Mouse (Mus musculus): Measurements from ENCODE around the gene Gm5244.

The Gm5244 gene

GRCm38 (mm10) chr19:12846382-12846781 lies at the start of gene Gm5244:
Gene Gm5244 (plus strand): TSS chr19:12846682.
- DNase-seq: no peak

- peak; percentile 21 for DNase-seq
Observed at GRCm38 (mm10) chr19:12797071-12797470, 49.4 kb upstream of the Gm5244 start.

DNA sequence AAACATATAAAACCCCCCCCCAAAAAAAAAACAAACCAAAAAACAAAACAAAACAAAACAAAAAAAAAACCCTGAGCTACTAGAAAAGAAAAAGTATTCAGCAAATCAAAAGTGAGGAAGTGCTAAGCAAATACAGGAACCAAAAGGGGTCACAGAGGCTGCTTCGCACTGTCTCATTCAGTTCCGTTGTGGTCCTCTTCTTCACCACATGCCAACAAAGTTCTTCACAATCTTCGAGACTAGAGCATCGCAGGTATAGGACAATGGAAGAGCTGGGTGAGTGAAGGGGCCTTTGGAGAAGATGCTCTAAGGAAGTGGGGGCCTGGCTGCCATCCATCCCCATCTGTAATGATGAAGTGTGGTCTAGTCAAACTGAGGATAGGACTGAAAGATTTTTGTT lies 48.1 kb upstream of the Gm5244 start:
- no peak for DNase-seq

DNA sequence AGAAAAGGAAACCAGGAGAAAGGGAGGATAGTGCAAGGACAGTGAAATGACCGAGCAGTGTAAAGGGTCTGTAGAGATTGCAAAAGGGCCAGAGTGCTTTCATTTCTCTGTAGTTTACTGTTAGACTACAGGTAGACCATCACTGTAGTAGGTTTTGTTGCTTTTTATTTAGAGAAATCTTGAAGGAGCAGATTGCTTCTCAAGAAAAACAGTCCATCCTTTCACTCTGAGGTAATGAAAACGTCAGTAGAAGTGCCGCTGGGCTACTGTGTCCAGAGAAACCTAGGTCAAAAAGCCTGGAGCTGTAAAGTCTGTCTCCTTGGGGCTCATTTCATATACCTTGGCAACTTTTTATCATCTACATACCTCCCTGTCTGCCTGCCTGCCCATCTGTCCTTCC lies 47.4 kb upstream of the Gm5244 start:
- DNase-seq: no peak

- no peak for DNase-seq
Observed at GRCm38 (mm10) chr19:12800621-12801020, 45.9 kb upstream of the Gm5244 start.

DNA sequence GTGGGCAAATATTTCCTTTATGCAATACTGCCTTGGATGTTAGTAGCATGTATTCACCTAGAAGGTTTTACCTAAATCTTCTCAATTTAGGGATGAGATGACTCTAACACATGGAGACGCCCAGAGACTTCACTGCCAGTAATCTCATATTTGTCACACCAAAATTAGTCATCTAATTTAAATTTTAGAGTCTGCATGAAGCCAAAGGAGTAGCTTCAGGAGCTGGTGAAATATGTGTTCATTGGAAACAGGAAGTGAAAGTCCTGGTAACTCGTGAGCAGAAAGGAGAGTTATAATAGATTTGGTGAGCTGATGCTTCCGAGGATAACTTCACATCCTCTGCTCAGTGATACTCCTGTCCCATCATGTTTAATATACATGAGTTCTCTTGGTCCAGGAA lies 45.4 kb upstream of the Gm5244 start:
- no peak for DNase-seq

DNA sequence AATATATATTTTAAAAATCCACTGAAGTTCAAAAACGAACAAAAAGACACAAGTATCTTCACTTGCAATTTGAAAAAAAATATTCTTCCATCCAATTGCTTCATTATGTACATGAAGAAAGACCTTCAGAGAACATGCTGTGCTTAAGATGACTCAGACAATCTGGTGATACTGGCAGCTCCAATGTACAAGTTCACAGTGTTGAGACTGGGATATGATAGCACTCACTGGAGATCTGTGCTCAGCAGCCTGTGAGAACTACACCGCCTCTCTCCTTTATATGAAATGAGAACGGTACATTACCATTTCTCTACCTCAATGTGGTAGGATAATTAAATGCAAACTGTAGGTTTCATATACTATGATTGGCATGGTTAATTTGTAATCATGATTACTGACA lies 43.7 kb upstream of the Gm5244 start:
- DNase-seq: peak; percentile 77

- DNase-seq: no peak
Observed at GRCm38 (mm10) chr19:12804237-12804636, 42.2 kb upstream of the Gm5244 start.

- no peak for DNase-seq
Observed at GRCm38 (mm10) chr19:12805730-12806129, 40.8 kb upstream of the Gm5244 start.

GRCm38 (mm10) chr19:12806214-12806613 lies 40.3 kb upstream of the Gm5244 start:
- no peak for DNase-seq

- DNase-seq: no peak
Observed at GRCm38 (mm10) chr19:12812644-12813364, 33.7 kb upstream of the Gm5244 start.

DNA sequence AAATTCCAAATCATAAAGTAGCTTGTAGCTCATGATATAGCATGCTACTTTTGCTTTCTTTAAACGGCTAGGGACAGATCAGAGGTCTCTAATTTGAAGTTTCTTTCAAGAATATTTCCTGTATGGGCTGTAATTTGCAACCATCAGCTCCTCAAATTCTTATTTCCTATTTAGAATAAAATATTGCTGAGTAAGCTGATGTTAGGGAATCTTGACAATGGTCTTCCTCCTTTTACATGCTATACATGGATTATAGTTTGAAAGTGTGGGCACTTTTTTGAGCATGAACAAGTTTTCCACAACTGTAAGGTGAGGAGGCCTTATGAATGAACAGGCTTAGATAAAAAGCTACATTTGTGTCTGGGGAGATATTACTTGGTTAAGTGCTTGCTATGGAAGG lies 32.6 kb upstream of the Gm5244 start:
- DNase-seq: no peak

GRCm38 (mm10) chr19:12818507-12818906 lies 28.0 kb upstream of the Gm5244 start:
- no peak for DNase-seq

DNA sequence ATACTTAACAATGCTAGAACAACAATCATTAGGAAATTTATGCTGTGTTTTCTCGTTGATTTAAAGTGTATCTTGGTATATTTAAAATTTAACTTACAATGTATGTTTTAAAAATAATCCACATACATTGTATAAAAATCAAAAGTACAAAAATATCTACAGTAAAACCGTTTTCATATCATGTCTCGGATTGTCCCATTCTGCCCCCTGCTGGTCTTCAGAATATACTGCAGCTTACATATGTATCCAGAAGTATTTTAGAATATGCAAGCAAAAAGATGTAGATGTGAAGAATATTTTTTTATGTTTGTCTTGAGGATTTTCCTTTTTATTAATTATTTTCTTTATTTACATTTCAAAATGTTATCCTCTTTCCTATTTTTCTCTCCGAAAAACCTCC lies 26.1 kb upstream of the Gm5244 start:
- DNase-seq: peak; percentile 26

GRCm38 (mm10) chr19:12824549-12824948 lies 21.9 kb upstream of the Gm5244 start:
- no peak for DNase-seq

DNA sequence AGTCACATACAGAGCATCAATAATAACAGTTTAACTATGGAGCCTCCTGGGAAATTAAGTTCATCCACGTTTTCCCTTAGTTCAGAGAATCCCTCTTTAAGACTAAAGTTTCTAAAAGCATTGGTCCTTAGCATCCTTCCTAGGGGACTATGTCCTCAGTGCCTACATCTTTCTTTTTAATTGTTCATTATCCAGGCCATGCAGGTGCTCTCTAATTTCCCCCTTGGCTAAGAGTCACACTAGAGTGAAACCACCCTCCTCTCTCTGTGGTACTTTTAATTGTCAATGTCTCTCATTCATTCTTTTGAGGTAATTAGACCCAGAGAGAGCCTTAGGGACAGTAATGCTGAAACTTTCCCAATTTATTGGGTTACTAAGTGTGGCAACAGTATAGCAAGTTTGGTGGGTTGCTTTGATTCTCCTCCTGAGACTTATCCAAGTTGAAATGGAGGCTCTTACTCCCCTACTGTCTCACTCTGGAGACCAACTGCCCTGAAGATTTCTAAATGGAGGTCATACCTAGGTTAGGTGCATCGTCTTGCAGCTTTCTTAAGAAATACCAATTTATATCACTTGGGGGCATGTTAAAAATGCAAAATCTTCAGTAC lies 15.6 kb upstream of the Gm5244 start:
- DNase-seq: no peak

- DNase-seq: no peak
Observed at GRCm38 (mm10) chr19:12831559-12831958, 14.9 kb upstream of the Gm5244 start.

DNA sequence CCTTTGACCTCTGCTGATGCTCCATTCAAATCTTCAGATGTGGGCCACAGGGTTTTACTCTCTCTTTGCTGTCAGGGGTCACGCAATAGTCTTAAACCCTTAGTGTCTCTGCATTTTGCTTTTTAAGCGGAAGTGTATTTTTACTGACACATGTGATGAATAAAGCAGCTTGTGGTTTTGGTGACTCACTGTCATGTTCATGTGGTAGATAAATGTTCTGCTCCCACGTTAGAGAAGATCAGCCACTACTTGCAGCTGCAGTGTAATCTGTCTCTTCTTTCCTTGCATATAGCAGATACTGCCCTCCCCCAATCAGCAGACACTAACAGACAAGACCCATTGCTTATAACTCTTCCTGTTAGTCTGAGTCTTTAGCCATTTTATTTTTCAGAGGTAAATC lies 12.9 kb upstream of the Gm5244 start:
- peak; percentile 14 for DNase-seq

GRCm38 (mm10) chr19:12838507-12838906 lies 8.0 kb upstream of the Gm5244 start:
- DNase-seq: peak; percentile 7

DNA sequence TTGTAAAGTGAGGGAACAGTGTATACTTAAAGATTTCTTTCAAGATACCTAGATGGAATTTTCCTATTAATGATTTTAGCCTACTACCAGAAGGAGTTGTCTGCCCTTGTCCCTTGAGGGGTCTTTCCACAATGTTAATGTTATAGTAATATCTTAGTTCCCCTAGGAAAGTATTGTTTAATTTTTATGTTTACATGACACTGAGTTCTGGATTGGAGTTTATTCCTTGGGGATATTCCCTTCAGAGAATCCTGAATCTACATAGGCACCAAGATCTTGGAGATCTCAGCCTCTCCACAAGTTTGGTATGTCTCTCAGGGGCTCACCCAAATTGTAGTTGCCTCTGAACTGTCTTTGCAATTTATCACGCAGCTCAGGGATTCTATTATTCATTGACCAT lies 10.5 kb downstream of the Gm5244 start, which contains the start of gene Olfr1444:
Olfr1444 (plus strand) TSS at position 301 of the 400 bp plus-strand sequence.
- DNase-seq: no peak

DNA sequence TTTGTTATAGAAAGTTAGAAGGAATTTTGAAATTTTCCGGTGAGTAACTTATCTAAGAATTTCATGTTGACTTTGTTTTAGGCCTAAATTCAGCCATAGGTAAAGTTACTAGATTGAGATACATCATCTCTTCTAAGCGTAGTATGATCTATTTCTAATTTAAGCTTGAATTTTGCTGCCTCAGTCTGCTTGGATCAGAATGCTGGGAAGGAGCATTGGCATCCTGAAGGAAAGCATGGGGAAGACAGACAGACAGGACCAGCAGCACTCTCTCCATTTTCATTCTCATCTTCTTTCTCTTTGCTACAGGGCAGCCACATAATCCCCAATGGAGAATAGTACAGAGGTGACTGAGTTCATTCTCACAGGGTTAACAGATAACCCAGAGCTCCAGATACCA lies 37.1 kb downstream of the Gm5244 start, which contains the start of gene Olfr1445:
Olfr1445 (plus strand) TSS at position 301 of the 400 bp plus-strand sequence.
- DNase-seq: no peak

- no peak for DNase-seq
Observed at GRCm38 (mm10) chr19:12893424-12893823, 46.9 kb downstream of the Gm5244 start, which contains the start of gene Olfr1446. Gene Olfr1446 (minus strand): TSS chr19:12893524.
